Mouse (Mus musculus): ENCODE data around the gene B4galt5. TPM values are rescaled to one million over a fixed set of nuclear protein-coding genes. Genes with fewer than 3 reads are reported as not detected.

Gene B4galt5
- total and polyA plus RNA-seq, 3 experiments: 4.6 to 34.4 (median 6.5) TPM

GRCm38 (mm10) chr2:167299861-167300667 lies 48.9 kb downstream of the B4galt5 start:
- no peaks in the 10 kb centered on the region for H3K4me1 ChIP-seq (ENCODE audit: control insufficient read depth in 1 of 2, insufficient read depth in 2 of 2, low read length in 2 of 2)
- H3K36me3 ChIP-seq (ENCODE audit: control insufficient read depth in 1 of 2, insufficient read depth in 2 of 2, low read length in 2 of 2): no peaks in the 10 kb centered on the region
- no peak overlapping the region for H3K27ac ChIP-seq (ENCODE audit: control insufficient read depth, low read depth, low read length)
- no peaks in the 10 kb centered on the region for H3K27me3 ChIP-seq (ENCODE audit: control insufficient read depth in 1 of 2, insufficient read depth in 2 of 2, low read length in 2 of 2)
- no peak overlapping the region for H3K4me3 ChIP-seq (ENCODE audit: control insufficient read depth in 1 of 2, insufficient read depth in 1 of 2, low read depth in 2 of 2, low read length in 2 of 2)
- H3K9ac ChIP-seq (ENCODE audit: control insufficient read depth, low read depth, low read length, poor library complexity, severe bottlenecking): no peak overlapping the region
- no peaks in the 10 kb centered on the region for H3K9me3 ChIP-seq (replicated peaks; ENCODE audit: insufficient read depth, low read length)
- no peaks in the 10 kb centered on the region for H3K79me2 ChIP-seq (ENCODE audit: control insufficient read depth, insufficient read depth, low read length, poor library complexity)
- DNase-seq (ENCODE audit: low read depth, low spot score): no peak
- TF ChIP-seq NRF1 (IDR thresholded peaks at IDR 0.05; ENCODE audit: insufficient read depth, low read depth, low read length, poor library complexity, severe bottlenecking): no peak
- no peak for TF ChIP-seq ZNF384 (IDR thresholded peaks at IDR 0.05; ENCODE audit: low read depth, low read length)
- no peak for TF ChIP-seq POLR2AphosphoS5 (IDR thresholded peaks at IDR 0.05; ENCODE audit: borderline replicate concordance, low read depth, low read length)
- no peak for TF ChIP-seq MAX (IDR thresholded peaks at IDR 0.05; ENCODE audit: low read length)
- no peak for TF ChIP-seq SIN3A (IDR thresholded peaks at IDR 0.05; ENCODE audit: low read length)
- no peak for TF ChIP-seq NELFE (IDR thresholded peaks at IDR 0.05; ENCODE audit: low read depth, low read length)
- no peak for TF ChIP-seq KAT2A (conservative IDR thresholded peaks at IDR 0.05; ENCODE audit: low read depth, low read length)
- TF ChIP-seq UBTF (IDR thresholded peaks at IDR 0.05; ENCODE audit: borderline replicate concordance, insufficient read depth, low read depth, low read length): no peak
- no peak for TF ChIP-seq CHD2 (IDR thresholded peaks at IDR 0.05; ENCODE audit: low read length)
- no peak for TF ChIP-seq BHLHE40 (IDR thresholded peaks at IDR 0.05; ENCODE audit: borderline replicate concordance, low read depth, low read length)
- no peak for TF ChIP-seq RCOR1 (IDR thresholded peaks at IDR 0.05; ENCODE audit: low read depth, low read length)
- no peak for TF ChIP-seq JUND (IDR thresholded peaks at IDR 0.05; ENCODE audit: low read depth, low read length)
- TF ChIP-seq TAL1 (IDR thresholded peaks at IDR 0.05; ENCODE audit: low read length): no peak
- no peak for TF ChIP-seq E2F4 (IDR thresholded peaks at IDR 0.05; ENCODE audit: borderline replicate concordance, low read depth, low read length)
- no peak for TF ChIP-seq TCF12 (IDR thresholded peaks at IDR 0.05; ENCODE audit: low read depth, low read length)

GRCm38 (mm10) chr2:167298729-167299705 lies 50.0 kb downstream of the B4galt5 start:
- Histone ChIP-seq H3K9me3 (replicated peaks; ENCODE audit: insufficient read depth, low read length) (no peaks in the 10 kb centered on the region), H3K4me3 (ENCODE audit: control insufficient read depth in 1 of 2, insufficient read depth in 1 of 2, low read depth in 2 of 2, low read length in 2 of 2) (no peak overlapping the region), H3K9ac (ENCODE audit: control insufficient read depth, low read depth, low read length, poor library complexity, severe bottlenecking) (no peak overlapping the region), H3K36me3 (ENCODE audit: control insufficient read depth in 1 of 2, insufficient read depth in 2 of 2, low read length in 2 of 2) (no peaks in the 10 kb centered on the region), H3K79me2 (ENCODE audit: control insufficient read depth, insufficient read depth, low read length, poor library complexity) (no peaks in the 10 kb centered on the region), H3K27ac (ENCODE audit: control insufficient read depth, low read depth, low read length) (no peak overlapping the region), H3K4me1 (ENCODE audit: control insufficient read depth in 1 of 2, insufficient read depth in 2 of 2, low read length in 2 of 2) (peaks cover 0 to 2% of the 10 kb centered on the region in 2 experiments; a peak in 2 of 4 replicates), H3K27me3 (ENCODE audit: control insufficient read depth in 1 of 2, insufficient read depth in 2 of 2, low read length in 2 of 2) (no peaks in the 10 kb centered on the region)
- TF ChIP-seq MAFK (IDR thresholded peaks at IDR 0.05; ENCODE audit: borderline replicate concordance, low read depth, low read length): no peak
- no peak for TF ChIP-seq ZNF384 (IDR thresholded peaks at IDR 0.05; ENCODE audit: low read depth, low read length)
- TF ChIP-seq BHLHE40 (IDR thresholded peaks at IDR 0.05; ENCODE audit: borderline replicate concordance, low read depth, low read length): no peak
- TF ChIP-seq POLR2AphosphoS5 (IDR thresholded peaks at IDR 0.05; ENCODE audit: borderline replicate concordance, low read depth, low read length): no peak
- no peak for TF ChIP-seq GATA1 (IDR thresholded peaks at IDR 0.05; ENCODE audit: low read depth, low read length)
- no peak for TF ChIP-seq NELFE (IDR thresholded peaks at IDR 0.05; ENCODE audit: low read depth, low read length)
- no peak for TF ChIP-seq RCOR1 (IDR thresholded peaks at IDR 0.05; ENCODE audit: low read depth, low read length)
- TF ChIP-seq MYC (IDR thresholded peaks at IDR 0.05; ENCODE audit: low read depth, low read length): no peak
- no peak for TF ChIP-seq MXI1 (IDR thresholded peaks at IDR 0.05; ENCODE audit: low read depth, low read length)
- no peak for TF ChIP-seq CTCF (IDR thresholded peaks at IDR 0.05 in 2 of 3, conservative IDR thresholded peaks at IDR 0.05 in 1 of 3; ENCODE audit: control insufficient read depth in 1 of 3, insufficient read depth in 1 of 3, low read depth in 2 of 3, low read length in 3 of 3, poor library complexity in 1 of 3, severe bottlenecking in 1 of 3)
- TF ChIP-seq MAX (IDR thresholded peaks at IDR 0.05; ENCODE audit: low read length): no peak
- no peak for TF ChIP-seq USF1 (IDR thresholded peaks at IDR 0.05; ENCODE audit: low read depth, low read length)
- TF ChIP-seq CHD1 (IDR thresholded peaks at IDR 0.05; ENCODE audit: low read depth, low read length): no peak
- no peak for TF ChIP-seq TBP (IDR thresholded peaks at IDR 0.05; ENCODE audit: low read depth, low read length)
- TF ChIP-seq KAT2A (conservative IDR thresholded peaks at IDR 0.05; ENCODE audit: low read depth, low read length): no peak
- no peak for TF ChIP-seq ZC3H11A (IDR thresholded peaks at IDR 0.05; ENCODE audit: low read depth, low read length)
- TF ChIP-seq RAD21 (IDR thresholded peaks at IDR 0.05; ENCODE audit: low read depth, low read length): no peak
- no peak for TF ChIP-seq NRF1 (IDR thresholded peaks at IDR 0.05; ENCODE audit: insufficient read depth, low read depth, low read length, poor library complexity, severe bottlenecking)
- no peak for TF ChIP-seq SMC3 (IDR thresholded peaks at IDR 0.05; ENCODE audit: low read depth, low read length)
- DNase-seq (ENCODE audit: low read depth, low spot score): no peak
